Mouse (Mus musculus): ENCODE measurements at regions not wholly inside any gene's neighbourhood (a gene's known extent, or its start where the extent isn't known, plus 50 kb on each side); places are given as distances from the start of the nearest gene placed in this dataset.
A peak's percentile ranks its signal among the peaks of the same experiment; 100 is the strongest.

DNA sequence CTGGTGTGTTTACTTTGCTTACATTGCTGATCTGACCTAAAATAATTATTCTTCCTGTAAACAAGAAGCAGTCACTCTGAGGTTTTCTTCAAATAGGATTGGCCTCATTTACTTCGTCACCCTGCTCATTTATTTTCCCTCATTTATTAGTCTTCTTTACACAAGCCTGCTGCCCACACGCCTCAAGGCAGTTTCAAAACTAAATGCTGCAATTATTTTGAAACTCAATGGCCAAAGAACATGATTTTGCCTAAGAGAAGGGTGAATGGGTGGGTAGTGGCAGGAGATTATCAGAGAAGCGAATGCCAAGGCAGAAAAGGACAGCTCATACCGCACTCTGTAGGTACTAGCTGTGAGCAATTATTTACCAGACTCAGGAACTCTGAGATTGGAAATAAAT lies 227.8 kb downstream of the Hlx start:
- 81% methylated on average over 4 of the region's 4 CpGs for WGBS
- H3K27ac ChIP-seq, result no peak overlapping the region
- no peak overlapping the region for H3K4me3 ChIP-seq
- no peaks in the 10 kb centered on the region for H3K9me3 ChIP-seq
- no peaks in the 10 kb centered on the region for H3K36me3 ChIP-seq
- no peaks in the 10 kb centered on the region for H3K4me1 ChIP-seq
- DNase-seq (ENCODE audit: low spot score), result peak; percentile 5
- no peaks in the 10 kb centered on the region for H3K27me3 ChIP-seq (ENCODE audit: insufficient read depth, poor library complexity, severe bottlenecking)

DNA sequence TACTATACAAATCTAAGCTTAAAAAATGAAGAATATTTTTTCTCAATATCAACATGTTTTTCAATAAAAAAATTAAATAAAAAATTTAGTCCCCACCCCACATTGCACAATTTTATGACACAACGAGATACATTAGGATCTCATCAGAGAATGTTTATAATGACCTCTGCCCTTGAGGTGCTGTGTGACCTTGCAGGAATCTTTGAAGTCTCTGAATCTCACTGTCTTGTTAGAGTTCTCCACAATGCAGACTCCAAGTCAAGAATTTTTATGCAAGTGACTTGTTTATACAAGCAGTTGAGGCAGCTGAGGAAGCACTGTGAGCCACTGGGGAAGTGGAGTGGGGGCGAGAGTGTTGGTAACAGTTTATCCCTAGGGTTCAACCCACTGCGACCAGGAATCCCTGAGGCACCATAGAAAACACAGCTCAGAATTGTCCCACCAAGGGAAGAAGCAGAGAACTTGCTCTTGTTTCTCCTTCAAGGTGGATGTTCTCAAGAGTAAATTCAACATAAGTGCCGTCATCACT lies 228.5 kb downstream of the Hlx start:
- Histone ChIP-seq H3K27me3 (ENCODE audit: insufficient read depth, poor library complexity, severe bottlenecking) (no peaks in the 10 kb centered on the region), H3K27ac (no peak overlapping the region), H3K4me1 (no peaks in the 10 kb centered on the region), H3K4me3 (no peak overlapping the region), H3K9me3 (no peaks in the 10 kb centered on the region), H3K36me3 (no peaks in the 10 kb centered on the region)
- peak; percentile 24 for DNase-seq (ENCODE audit: low spot score)
- 80% methylated on average over 4 of the region's 4 CpGs for WGBS

DNA sequence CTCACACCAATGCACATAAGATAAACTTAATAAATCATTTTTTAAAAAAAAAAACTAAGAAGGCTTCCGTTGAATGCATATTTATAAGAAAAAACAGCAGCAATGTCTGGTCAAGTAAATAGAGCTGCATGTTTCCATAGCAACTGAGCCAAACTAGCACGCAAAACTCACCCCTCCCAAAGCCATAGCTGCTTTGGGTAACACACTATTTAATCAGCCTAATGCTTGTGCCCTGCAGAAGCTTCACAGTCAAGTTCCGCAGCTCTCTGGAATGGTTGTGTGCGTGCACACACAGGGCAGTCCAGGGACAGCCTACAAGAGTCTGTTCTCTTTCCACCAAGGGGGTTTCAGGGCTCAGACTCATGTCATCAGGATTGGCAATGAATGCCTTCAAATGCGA lies 231.7 kb downstream of the Hlx start:
- WGBS, result 83% methylated on average over 5 of the region's 5 CpGs
- DNase-seq (ENCODE audit: low spot score), result no peak
- H3K27ac ChIP-seq, result no peak overlapping the region

GRCm38 (mm10) chr1:184498909-184499525 lies 233.4 kb downstream of the Hlx start:
- Histone ChIP-seq H3K27me3 (ENCODE audit: insufficient read depth, poor library complexity, severe bottlenecking) (no peaks in the 10 kb centered on the region), H3K27ac (no peak overlapping the region), H3K4me3 (no peak overlapping the region), H3K9me3 (no peaks in the 10 kb centered on the region), H3K36me3 (no peaks in the 10 kb centered on the region), H3K4me1 (no peaks in the 10 kb centered on the region)
- WGBS, result 59% methylated on average over 11 of the region's 11 CpGs
- no peak for DNase-seq (ENCODE audit: low spot score)

More for the DNA sequence above, 231.7 kb downstream of the Hlx start:
- Histone ChIP-seq H3K9me3 (no peaks in the 10 kb centered on the region), H3K4me3 (no peak overlapping the region), H3K27me3 (ENCODE audit: insufficient read depth, poor library complexity, severe bottlenecking) (no peaks in the 10 kb centered on the region), H3K36me3 (no peaks in the 10 kb centered on the region), H3K4me1 (no peaks in the 10 kb centered on the region)

- no peaks in the 10 kb centered on the region for H3K9me3 ChIP-seq
- H3K36me3 ChIP-seq, result no peaks in the 10 kb centered on the region
- no peaks in the 10 kb centered on the region for H3K27me3 ChIP-seq (ENCODE audit: insufficient read depth, poor library complexity, severe bottlenecking)
- DNase-seq (ENCODE audit: low spot score), result no peak
- no peak overlapping the region for H3K4me3 ChIP-seq
- 31% methylated on average over 1 of the region's 1 CpGs for WGBS
- no peak overlapping the region for H3K27ac ChIP-seq
- no peaks in the 10 kb centered on the region for H3K4me1 ChIP-seq
Observed at GRCm38 (mm10) chr1:184497007-184497406, 235.4 kb downstream of the Hlx start.

DNA sequence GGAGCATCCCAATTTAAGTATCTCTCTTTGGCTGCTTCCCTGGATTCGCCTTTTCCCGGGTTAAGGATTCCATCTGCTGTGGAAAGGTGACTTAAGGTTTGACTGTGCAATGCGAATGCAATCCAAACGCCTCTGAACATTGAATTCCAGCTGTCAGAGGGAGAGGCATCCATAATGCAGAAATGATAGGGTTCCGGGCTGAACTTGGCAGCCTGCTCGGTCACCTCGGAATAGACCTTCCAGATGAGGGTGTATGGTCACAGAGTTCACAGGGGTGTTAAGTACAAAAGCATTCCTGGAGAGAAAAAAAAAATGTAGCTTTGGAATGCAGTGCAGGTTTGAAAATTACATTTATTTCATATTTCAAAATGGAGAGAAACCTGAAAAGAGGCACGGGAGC lies 238.6 kb downstream of the Hlx start:
- Histone ChIP-seq H3K4me1 (peaks cover 10% of the 10 kb centered on the region), H3K4me3 (no peak overlapping the region), H3K9me3 (no peaks in the 10 kb centered on the region), H3K27me3 (ENCODE audit: insufficient read depth, poor library complexity, severe bottlenecking) (no peaks in the 10 kb centered on the region), H3K36me3 (no peaks in the 10 kb centered on the region), H3K27ac (no peak overlapping the region)
- DNase-seq (ENCODE audit: low spot score), result no peak
- 75% methylated on average over 8 of the region's 8 CpGs for WGBS

DNA sequence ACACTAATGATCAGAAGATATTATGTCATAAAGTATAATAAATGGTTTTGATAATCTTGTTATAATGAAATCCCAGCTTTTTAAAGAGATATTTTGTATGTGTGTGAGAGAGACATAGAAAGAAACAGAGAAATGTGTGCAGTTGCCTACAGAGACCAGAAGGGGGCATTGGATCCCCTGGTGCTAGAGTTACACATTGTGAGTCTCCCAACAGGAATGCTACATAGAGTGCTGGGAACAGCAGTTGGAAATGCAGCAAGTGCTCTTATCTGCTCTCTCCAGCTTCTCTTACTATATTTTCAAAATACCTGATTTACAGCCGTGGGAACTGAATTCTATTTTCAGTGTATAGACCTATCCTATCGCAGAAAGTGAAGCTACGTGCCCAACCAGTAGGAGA lies 240.3 kb downstream of the Hlx start:
- no peak for DNase-seq (ENCODE audit: low spot score)
- WGBS, result 80% methylated on average over 3 of the region's 3 CpGs
- no peak overlapping the region for H3K4me3 ChIP-seq
- no peaks in the 10 kb centered on the region for H3K36me3 ChIP-seq
- peaks cover 11% of the 10 kb centered on the region for H3K4me1 ChIP-seq
- no peaks in the 10 kb centered on the region for H3K27me3 ChIP-seq (ENCODE audit: insufficient read depth, poor library complexity, severe bottlenecking)
- no peak overlapping the region for H3K27ac ChIP-seq
- H3K9me3 ChIP-seq, result no peaks in the 10 kb centered on the region

GRCm38 (mm10) chr1:184491252-184491651 lies 241.2 kb downstream of the Hlx start:
- no peaks in the 10 kb centered on the region for H3K36me3 ChIP-seq
- H3K27ac ChIP-seq, result no peak overlapping the region
- H3K27me3 ChIP-seq (ENCODE audit: insufficient read depth, poor library complexity, severe bottlenecking), result no peaks in the 10 kb centered on the region
- no peak for DNase-seq (ENCODE audit: low spot score)
- WGBS, result 70% methylated on average over 4 of the region's 4 CpGs
- no peaks in the 10 kb centered on the region for H3K9me3 ChIP-seq
- H3K4me3 ChIP-seq, result no peak overlapping the region
- H3K4me1 ChIP-seq, result peaks cover 11% of the 10 kb centered on the region

DNA sequence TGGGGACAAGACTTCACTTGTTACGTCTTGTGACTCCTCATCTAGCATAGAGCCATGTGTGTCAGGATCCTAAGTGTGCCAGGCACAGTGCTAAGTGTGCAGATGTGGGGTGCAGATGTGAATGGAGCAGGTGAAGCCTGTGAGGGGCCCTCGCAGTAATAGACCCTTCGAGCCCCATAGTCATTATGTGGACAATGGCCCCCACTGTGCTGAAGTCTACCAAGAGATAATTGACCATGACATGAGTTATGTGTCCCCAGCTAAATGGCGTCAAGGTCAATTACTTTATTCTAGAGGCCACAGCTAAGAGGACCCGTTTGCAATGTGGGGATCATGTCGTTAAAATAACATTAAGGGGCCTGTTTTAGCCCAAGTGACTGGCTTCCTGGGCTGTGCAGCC lies 245.0 kb downstream of the Hlx start:
- Histone ChIP-seq H3K4me1 (peaks cover 11% of the 10 kb centered on the region), H3K4me3 (no peak overlapping the region), H3K36me3 (no peaks in the 10 kb centered on the region), H3K27ac (no peak overlapping the region), H3K9me3 (no peaks in the 10 kb centered on the region), H3K27me3 (ENCODE audit: insufficient read depth, poor library complexity, severe bottlenecking) (no peaks in the 10 kb centered on the region)
- WGBS, result 68% methylated on average over 6 of the region's 6 CpGs
- DNase-seq (ENCODE audit: low spot score), result no peak

DNA sequence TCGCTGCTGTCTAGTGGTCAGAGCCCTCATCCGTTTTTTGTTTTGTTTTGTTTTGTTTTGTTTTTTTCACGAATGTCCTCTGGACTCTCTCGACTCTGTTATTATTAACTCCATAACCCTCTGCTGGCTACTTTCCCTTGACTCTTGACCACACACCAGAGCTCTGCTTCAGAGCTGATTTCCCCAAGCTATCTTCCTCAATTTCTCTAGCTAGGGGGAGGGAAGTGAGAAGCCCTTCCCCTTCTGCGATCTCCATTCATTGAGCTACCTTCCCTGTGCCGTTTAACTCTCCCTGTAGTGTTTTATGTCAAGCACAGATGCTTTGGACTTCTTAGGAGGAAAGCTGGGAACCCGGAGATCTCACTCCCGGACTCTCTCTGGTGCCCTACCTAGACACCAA lies 247.6 kb downstream of the Hlx start:
- H3K4me1 ChIP-seq, result peaks cover 10% of the 10 kb centered on the region
- 69% methylated on average over 8 of the region's 8 CpGs for WGBS

DNA sequence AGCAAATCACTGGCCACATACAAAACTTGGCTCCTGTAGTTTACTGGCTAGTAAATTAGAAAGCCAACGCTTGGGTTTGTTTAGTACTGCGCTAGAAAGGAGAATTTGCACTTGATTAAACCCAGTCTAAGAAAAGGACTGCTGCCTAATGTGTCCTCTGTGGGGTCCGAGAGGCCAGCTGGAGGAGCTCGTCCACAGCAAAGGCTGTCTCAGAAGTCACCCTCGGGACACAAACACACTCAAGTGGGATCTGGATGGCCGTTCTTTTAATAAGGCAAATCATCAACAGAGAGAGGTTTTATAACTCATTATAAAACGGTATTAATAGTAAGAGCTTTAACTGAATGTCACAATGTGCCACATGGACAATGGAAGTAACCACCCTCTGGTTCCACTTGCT lies 249.0 kb downstream of the Hlx start:
- H3K27me3 ChIP-seq (ENCODE audit: insufficient read depth, poor library complexity, severe bottlenecking), result no peaks in the 10 kb centered on the region
- DNase-seq (ENCODE audit: low spot score), result no peak
- no peak overlapping the region for H3K27ac ChIP-seq
- H3K9me3 ChIP-seq, result no peaks in the 10 kb centered on the region
- no peak overlapping the region for H3K4me3 ChIP-seq
- H3K36me3 ChIP-seq, result no peaks in the 10 kb centered on the region
- 83% methylated on average over 7 of the region's 7 CpGs for WGBS
- no peaks in the 10 kb centered on the region for H3K4me1 ChIP-seq

More for the DNA sequence above, 247.6 kb downstream of the Hlx start:
- Histone ChIP-seq H3K36me3 (no peaks in the 10 kb centered on the region), H3K9me3 (no peaks in the 10 kb centered on the region), H3K27ac (no peak overlapping the region), H3K27me3 (ENCODE audit: insufficient read depth, poor library complexity, severe bottlenecking) (no peaks in the 10 kb centered on the region), H3K4me3 (no peak overlapping the region)
- DNase-seq (ENCODE audit: low spot score), result no peak

DNA sequence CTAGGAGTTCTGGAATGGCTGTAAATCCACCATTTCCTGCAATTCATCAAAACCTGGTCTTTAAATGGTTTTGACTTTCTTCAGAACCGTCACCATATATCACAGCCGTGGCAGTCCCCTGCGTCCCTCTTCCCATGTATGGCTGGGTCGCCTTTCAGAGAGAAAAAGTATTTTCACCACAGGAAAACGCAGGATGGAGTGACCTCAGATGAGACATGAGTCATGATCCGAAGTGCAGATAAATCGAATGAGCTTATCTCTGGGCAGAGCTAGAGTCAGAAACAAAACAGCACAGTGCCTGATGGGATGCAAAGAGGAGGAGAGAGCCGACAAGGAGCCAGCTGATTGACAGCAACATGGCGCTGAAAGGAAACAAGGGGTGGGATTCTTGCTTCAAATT lies 250.4 kb downstream of the Hlx start:
- Histone ChIP-seq H3K27me3 (ENCODE audit: insufficient read depth, poor library complexity, severe bottlenecking) (no peaks in the 10 kb centered on the region), H3K27ac (no peak overlapping the region), H3K9me3 (no peaks in the 10 kb centered on the region), H3K36me3 (no peaks in the 10 kb centered on the region), H3K4me1 (no peaks in the 10 kb centered on the region), H3K4me3 (no peak overlapping the region)
- DNase-seq (ENCODE audit: low spot score), result no peak
- WGBS, result 56% methylated on average over 9 of the region's 9 CpGs

DNA sequence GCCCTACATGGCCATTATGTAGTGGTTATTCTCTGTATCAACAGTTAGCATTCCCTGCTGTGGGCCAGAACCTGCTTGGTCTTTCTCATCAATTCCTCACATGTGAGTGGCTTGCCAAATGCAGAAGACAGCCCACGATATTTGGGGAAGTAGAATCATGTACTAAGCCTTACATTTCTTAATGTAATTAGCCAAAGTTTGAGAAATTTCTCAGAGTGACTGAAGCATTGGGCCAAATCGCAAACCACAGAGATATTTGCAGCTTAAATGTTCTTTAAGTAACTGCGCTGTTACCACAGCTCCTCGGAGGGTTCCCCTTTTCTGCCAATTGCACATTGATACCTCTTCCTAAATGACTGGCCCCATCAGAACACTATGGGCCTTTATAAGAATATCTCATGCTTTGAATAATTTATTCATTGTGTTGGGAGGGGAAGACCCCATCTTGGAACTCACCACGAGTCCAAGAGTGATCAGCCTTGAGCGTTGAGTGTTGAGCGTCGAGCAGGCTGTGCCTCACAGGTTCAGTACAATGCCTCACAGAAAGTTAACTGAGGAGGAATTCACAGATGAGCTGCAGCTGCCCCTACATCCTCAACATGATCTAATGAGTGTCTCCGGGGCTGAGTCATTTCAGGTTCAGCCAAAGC lies 251.7 kb downstream of the Hlx start:
- no peaks in the 10 kb centered on the region for H3K27me3 ChIP-seq (ENCODE audit: insufficient read depth, poor library complexity, severe bottlenecking)
- 89% methylated on average over 9 of the region's 9 CpGs for WGBS
- DNase-seq (ENCODE audit: low spot score), result no peak
- H3K36me3 ChIP-seq, result no peaks in the 10 kb centered on the region
- no peak overlapping the region for H3K4me3 ChIP-seq
- no peaks in the 10 kb centered on the region for H3K9me3 ChIP-seq
- H3K4me1 ChIP-seq, result no peaks in the 10 kb centered on the region
- H3K27ac ChIP-seq, result no peak overlapping the region

- H3K9me3 ChIP-seq, result no peaks in the 10 kb centered on the region
- no peaks in the 10 kb centered on the region for H3K36me3 ChIP-seq
- no peaks in the 10 kb centered on the region for H3K27me3 ChIP-seq (ENCODE audit: insufficient read depth, poor library complexity, severe bottlenecking)
- no peaks in the 10 kb centered on the region for H3K4me1 ChIP-seq
- no peak overlapping the region for H3K27ac ChIP-seq
- H3K4me3 ChIP-seq, result no peak overlapping the region
- no peak for DNase-seq (ENCODE audit: low spot score)
- 82% methylated on average over 7 of the region's 7 CpGs for WGBS
Observed at GRCm38 (mm10) chr1:184478006-184478405, 254.4 kb downstream of the Hlx start.
